Comparison of ENCODE assay signal across 12 mouse cellular contexts in genomic region chr12:99286662-99287061, GRCm38 (mm10).
DNase-seq lines count a peak whose midpoint lies in the region; ATAC-seq lines count a peak whose summit lies in the region.
"Had no signal": no experiment of that assay in that cellular context is flagged by ENCODE, and none has a peak within 500 bp of the region (broad histone marks: within the 10 kb centered on the region; RNA-seq: fewer than 3 reads in every experiment).

No protein-coding gene starts in this region.

- peaks cover 9% of the 10 kb centered on the region; the same call in 1 of the 2 replicates for H3K36me3 ChIP-seq in hindbrain, embryonic 12.5 days

- no peaks in the 10 kb centered on the region for H3K27me3 ChIP-seq in hindbrain, embryonic 12.5 days
- H3K27me3 ChIP-seq: limb, embryonic 12.5 days had no signal

- H3K4me3 ChIP-seq in hindbrain, embryonic 12.5 days: no peak overlapping the region
- H3K4me3 ChIP-seq: limb, embryonic 12.5 days had no signal

- peaks cover 46% of the 10 kb centered on the region for H3K4me1 ChIP-seq in hindbrain, embryonic 12.5 days

- 58% methylated on average over 6 of the region's 6 CpGs for WGBS in hindbrain, embryonic 12.5 days

- peak; percentile 81 for DNase-seq in heart, adult 11 months
- DNase-seq in heart, postnatal 4 days: no peak
- DNase-seq in cerebellum, postnatal 36 days: peak; percentile 36 to 55
- peak; percentile 72 for DNase-seq in retina, embryonic 14.5 days (ENCODE audit: low spot score)
- no peak for DNase-seq in urinary bladder, adult 18-20 months (ENCODE audit: low spot score in 2 of 2)
- DNase-seq in kidney, postnatal 14 days: no peak
- DNase-seq: B cell, adult 2 months; kidney, postnatal 10 days; lung, postnatal 14 days had no signal

- peak; percentile 36; the same call in 1 of the 2 replicates for ATAC-seq in hindbrain, embryonic 12.5 days (ENCODE audit: low FRiP score)
- ATAC-seq in monocyte, adult 5-6 weeks (replicated peaks; ENCODE audit: insufficient number of reproducible peaks, low FRiP score, low TSS enrichment, poor library complexity, severe bottlenecking): no peak

- H3K9me3 ChIP-seq in hindbrain, embryonic 12.5 days (replicated peaks): no peaks in the 10 kb centered on the region
- H3K9me3 ChIP-seq: limb, embryonic 12.5 days had no signal

- H3K27ac ChIP-seq in hindbrain, embryonic 12.5 days: peak overlapping the region; percentile 40; the same call in 1 of the 2 replicates
- H3K27ac ChIP-seq: limb, embryonic 12.5 days had no signal

- H3K9ac ChIP-seq in hindbrain, embryonic 12.5 days: no peak overlapping the region
- H3K9ac ChIP-seq: limb, embryonic 12.5 days had no signal

- no peak overlapping the region for H3K4me2 ChIP-seq in hindbrain, embryonic 12.5 days (replicated peaks)
- H3K4me2 ChIP-seq: limb, embryonic 12.5 days had no signal

Comparison
In these comparisons a context has a peak if more than half of its experiments do, and no peak if none do; other contexts are left out.
1. DNase-seq: peak in heart, adult 11 months (single experiment), cerebellum, postnatal 36 days (2 of 2) and retina, embryonic 14.5 days (single experiment); none in heart, postnatal 4 days (single experiment), urinary bladder, adult 18-20 months (0 of 2) and kidney, postnatal 14 days (single experiment).